Mouse (Mus musculus): ENCODE measurements around the gene Tmc8. TPM values are rescaled to one million over a fixed set of nuclear protein-coding genes. Genes with fewer than 3 reads are reported as not detected.
A peak's percentile ranks its signal among the peaks of the same experiment; 100 is the strongest.

Tmc8 gene
- total RNA-seq (2015; ENCODE audit: low replicate concordance) (19.8 and 30.7 TPM in 2 replicates), total RNA-seq (2017; ENCODE audit: low replicate concordance) (30.9 and 33.7 TPM in 2 replicates)

GRCm38 (mm10) chr11:117781993-117782704 lies at the start of gene Tmc8, which contains the start of gene Tmc6:
TSS of gene Tmc8 (plus strand) at chr11:117782076.
TSS of gene Tmc6 (minus strand) at chr11:117782198.
- peak; percentile 26 for ATAC-seq (replicated peaks; ENCODE audit: low FRiP score, poor library complexity, severe bottlenecking)

- no peak for ATAC-seq (replicated peaks; ENCODE audit: low FRiP score, poor library complexity, severe bottlenecking)
Observed at GRCm38 (mm10) chr11:117736037-117736689, 45.7 kb upstream of the Tmc8 start.

GRCm38 (mm10) chr11:117738123-117738522 lies 43.8 kb upstream of the Tmc8 start:
- ATAC-seq (replicated peaks; ENCODE audit: low FRiP score, poor library complexity, severe bottlenecking) = no peak

- ATAC-seq (replicated peaks; ENCODE audit: low FRiP score, poor library complexity, severe bottlenecking) = no peak
Observed at GRCm38 (mm10) chr11:117741128-117741527, 40.7 kb upstream of the Tmc8 start.

GRCm38 (mm10) chr11:117742243-117742642 lies 39.6 kb upstream of the Tmc8 start:
- no peak for ATAC-seq (replicated peaks; ENCODE audit: low FRiP score, poor library complexity, severe bottlenecking)

GRCm38 (mm10) chr11:117742715-117743114 lies 39.2 kb upstream of the Tmc8 start:
- no peak for ATAC-seq (replicated peaks; ENCODE audit: low FRiP score, poor library complexity, severe bottlenecking)

GRCm38 (mm10) chr11:117743454-117744030 lies 38.3 kb upstream of the Tmc8 start:
- no peak for ATAC-seq (replicated peaks; ENCODE audit: low FRiP score, poor library complexity, severe bottlenecking)

GRCm38 (mm10) chr11:117748628-117749027 lies 33.2 kb upstream of the Tmc8 start:
- no peak for ATAC-seq (replicated peaks; ENCODE audit: low FRiP score, poor library complexity, severe bottlenecking)

- ATAC-seq (replicated peaks; ENCODE audit: low FRiP score, poor library complexity, severe bottlenecking) = no peak
Observed at GRCm38 (mm10) chr11:117749414-117749813, 32.5 kb upstream of the Tmc8 start.

- no peak for ATAC-seq (replicated peaks; ENCODE audit: low FRiP score, poor library complexity, severe bottlenecking)
Observed at GRCm38 (mm10) chr11:117751544-117751943, 30.3 kb upstream of the Tmc8 start.

- no peak for ATAC-seq (replicated peaks; ENCODE audit: low FRiP score, poor library complexity, severe bottlenecking)
Observed at GRCm38 (mm10) chr11:117755891-117756290, 26.0 kb upstream of the Tmc8 start.

GRCm38 (mm10) chr11:117759267-117759666 lies 22.6 kb upstream of the Tmc8 start:
- ATAC-seq (replicated peaks; ENCODE audit: low FRiP score, poor library complexity, severe bottlenecking) = no peak

GRCm38 (mm10) chr11:117760374-117761119 lies 21.3 kb upstream of the Tmc8 start:
- no peak for ATAC-seq (replicated peaks; ENCODE audit: low FRiP score, poor library complexity, severe bottlenecking)

GRCm38 (mm10) chr11:117761801-117762200 lies 20.1 kb upstream of the Tmc8 start:
- ATAC-seq (replicated peaks; ENCODE audit: low FRiP score, poor library complexity, severe bottlenecking) = no peak

GRCm38 (mm10) chr11:117762246-117762645 lies 19.6 kb upstream of the Tmc8 start:
- ATAC-seq (replicated peaks; ENCODE audit: low FRiP score, poor library complexity, severe bottlenecking) = no peak

- no peak for ATAC-seq (replicated peaks; ENCODE audit: low FRiP score, poor library complexity, severe bottlenecking)
Observed at GRCm38 (mm10) chr11:117764319-117764718, 17.6 kb upstream of the Tmc8 start.

- ATAC-seq (replicated peaks; ENCODE audit: low FRiP score, poor library complexity, severe bottlenecking) = no peak
Observed at GRCm38 (mm10) chr11:117765361-117765760, 16.5 kb upstream of the Tmc8 start.

GRCm38 (mm10) chr11:117766275-117766674 lies 15.6 kb upstream of the Tmc8 start:
- no peak for ATAC-seq (replicated peaks; ENCODE audit: low FRiP score, poor library complexity, severe bottlenecking)

- no peak for ATAC-seq (replicated peaks; ENCODE audit: low FRiP score, poor library complexity, severe bottlenecking)
Observed at GRCm38 (mm10) chr11:117768725-117769682, 12.9 kb upstream of the Tmc8 start.

Data from erythroblast, adult 5-6 weeks (primary cell).